Mouse (Mus musculus) hindbrain, embryonic 16.5 days (tissue): ENCODE data around the gene Scai. TPM values are rescaled to one million over a fixed set of nuclear protein-coding genes. Genes with fewer than 3 reads are reported as not detected.
"Not testable (repeated sequence)": the region's sequence is repeated elsewhere in the genome, so short reads cannot be mapped to it uniquely, and the experiment has no call there.

Experiments
- ATAC-seq: fragments of 200-750 bp; cut with Nextera tagmentation; 2 replicates; pipeline ENCODE4 v1.8.0; 2017; ENCODE audit warnings: moderate TSS enrichment, moderate library complexity
- H3K27ac ChIP-seq: fragments of 300-500 bp; sonication (generic); 2 replicates; pipeline ENCODE4 v1.5.1; 2014; ENCODE audit warnings: low read depth, mild to moderate bottlenecking, control low read depth, low read length, moderate library complexity
- H3K27me3 ChIP-seq: fragments of 300-500 bp; sonication (generic); replicated peaks from 2 replicates; pipeline ENCODE4 v1.6.1; 2014; ENCODE audit warnings: low read length; ENCODE audit not compliant: control insufficient read depth, insufficient read depth
- H3K36me3 ChIP-seq: fragments of 300-500 bp; sonication (generic); 2 replicates; pipeline ENCODE4 v1.6.1; 2014; ENCODE audit warnings: mild to moderate bottlenecking, low read length, moderate library complexity, mixed read lengths; ENCODE audit not compliant: control insufficient read depth, insufficient read depth
- H3K4me1 ChIP-seq: fragments of 300-500 bp; sonication (generic); 2 replicates; pipeline ENCODE4 v1.6.1; 2014; ENCODE audit warnings: low read depth, low read length; ENCODE audit not compliant: control insufficient read depth, insufficient read depth
- H3K4me2 ChIP-seq: fragments of 300-500 bp; sonication (generic); 2 replicates; pipeline ENCODE4 v1.6.1; 2014; ENCODE audit warnings: mild to moderate bottlenecking, low read length, control low read depth, moderate library complexity
- H3K4me3 ChIP-seq: fragments of 300-500 bp; sonication (generic); 2 replicates; pipeline ENCODE4 v1.5.1; 2014; ENCODE audit warnings: mild to moderate bottlenecking, low read length, control low read depth, moderate library complexity
- H3K9ac ChIP-seq: fragments of 300-500 bp; sonication (generic); 2 replicates; pipeline ENCODE4 v1.6.1; 2014; ENCODE audit warnings: low read depth, mild to moderate bottlenecking, control low read depth, low read length, moderate library complexity
- H3K9me3 ChIP-seq: fragments of 300-500 bp; sonication (generic); 2 replicates; pipeline ENCODE4 v1.6.1; 2014; ENCODE audit warnings: mild to moderate bottlenecking, low read length, moderate library complexity; ENCODE audit not compliant: control insufficient read depth
- WGBS: fragments of 180-500 bp; shearing (Covaris S2); extraction: QIAGEN DNeasy Blood & Tissue Kit; methylation state at CpG from one replicate; pipeline ENCODE4 v1.1.7; 2014; 5-methylcytosine and 5-hydroxymethylcytosine counted together
- polyA plus RNA-seq: library from polyadenylated mRNA; unstranded; fragments of >200 nt; fragmentation: Nextera tagmentation; extraction: Ambion mirVana; gene quantifications from 2 replicates; pipeline ENCODE4 v1.2.1, GENCODE M21; 2015

Scai gene
- polyA plus RNA-seq, 1 experiment from 2014 or later, result 15.2 TPM

- no peak for ATAC-seq
- no peak overlapping the region for H3K4me2 ChIP-seq
- H3K4me3 ChIP-seq, result no peak overlapping the region
- no peaks in the 10 kb centered on the region for H3K9me3 ChIP-seq
- H3K4me1 ChIP-seq, result no peaks in the 10 kb centered on the region
- H3K27me3 ChIP-seq, result no peaks in the 10 kb centered on the region
- H3K9ac ChIP-seq, result no peak overlapping the region
- no peak overlapping the region for H3K27ac ChIP-seq
- peaks cover 12% of the 10 kb centered on the region for H3K36me3 ChIP-seq
Observed at GRCm38 (mm10) chr2:39110514-39110913, 80.0 kb downstream of the Scai start.

GRCm38 (mm10) chr2:39109712-39110111 lies 80.8 kb downstream of the Scai start:
- peaks cover 12% of the 10 kb centered on the region for H3K36me3 ChIP-seq
- ATAC-seq, result not testable (repeated sequence)

GRCm38 (mm10) chr2:39099951-39100350 lies 90.6 kb downstream of the Scai start:
- not testable (repeated sequence) for H3K9me3 ChIP-seq, H3K27me3 ChIP-seq, ATAC-seq, H3K27ac ChIP-seq, H3K4me2 ChIP-seq, H3K4me1 ChIP-seq, H3K9ac ChIP-seq, H3K4me3 ChIP-seq
- 100% methylated on average over 1 of the region's 1 CpGs for WGBS
- H3K36me3 ChIP-seq, result peaks cover 20% of the 10 kb centered on the region

More at GRCm38 (mm10) chr2:39109712-39110111, 80.8 kb downstream of the Scai start:
- not testable (repeated sequence) for H3K9me3 ChIP-seq, H3K27ac ChIP-seq, H3K4me2 ChIP-seq, H3K9ac ChIP-seq, H3K27me3 ChIP-seq, H3K4me1 ChIP-seq, H3K4me3 ChIP-seq

- Histone ChIP-seq H3K4me1 (no peaks in the 10 kb centered on the region), H3K27me3 (no peaks in the 10 kb centered on the region), H3K9me3 (no peaks in the 10 kb centered on the region), H3K27ac (no peak overlapping the region), H3K4me3 (no peak overlapping the region), H3K36me3 (peaks cover 14% of the 10 kb centered on the region), H3K9ac (no peak overlapping the region), H3K4me2 (no peak overlapping the region)
- no peak for ATAC-seq
Observed at GRCm38 (mm10) chr2:39097993-39098392, 92.5 kb downstream of the Scai start.

- ATAC-seq, result no peak
- Histone ChIP-seq H3K27ac (no peak overlapping the region), H3K27me3 (no peaks in the 10 kb centered on the region), H3K36me3 (peaks cover 19% of the 10 kb centered on the region), H3K4me1 (no peaks in the 10 kb centered on the region), H3K9me3 (no peaks in the 10 kb centered on the region), H3K9ac (no peak overlapping the region), H3K4me3 (no peak overlapping the region), H3K4me2 (no peak overlapping the region)
- WGBS, result 90% methylated on average over 1 of the region's 1 CpGs
Observed at GRCm38 (mm10) chr2:39091966-39092365, 98.6 kb downstream of the Scai start.

GRCm38 (mm10) chr2:39082706-39083105 lies 107.8 kb downstream of the Scai start:
- no peak for ATAC-seq
- 95% methylated on average over 3 of the region's 3 CpGs for WGBS
- peaks cover 17% of the 10 kb centered on the region for H3K36me3 ChIP-seq

GRCm38 (mm10) chr2:39070666-39071065 lies 119.9 kb downstream of the Scai start:
- Histone ChIP-seq H3K4me2 (no peak overlapping the region), H3K36me3 (peaks cover 6% of the 10 kb centered on the region), H3K9me3 (no peaks in the 10 kb centered on the region), H3K4me1 (no peaks in the 10 kb centered on the region), H3K27ac (no peak overlapping the region), H3K4me3 (no peak overlapping the region), H3K27me3 (no peaks in the 10 kb centered on the region), H3K9ac (no peak overlapping the region)
- no peak for ATAC-seq

More at GRCm38 (mm10) chr2:39082706-39083105, 107.8 kb downstream of the Scai start:
- Histone ChIP-seq H3K27me3 (no peaks in the 10 kb centered on the region), H3K4me1 (no peaks in the 10 kb centered on the region), H3K27ac (no peak overlapping the region), H3K4me2 (no peak overlapping the region), H3K4me3 (no peak overlapping the region), H3K9me3 (no peaks in the 10 kb centered on the region), H3K9ac (no peak overlapping the region)

- H3K4me2 ChIP-seq, result no peak overlapping the region
- H3K36me3 ChIP-seq, result peaks cover 6% of the 10 kb centered on the region
- no peak overlapping the region for H3K9ac ChIP-seq
- H3K27me3 ChIP-seq, result no peaks in the 10 kb centered on the region
- H3K4me1 ChIP-seq, result peaks cover 6% of the 10 kb centered on the region
- WGBS, result 50% methylated on average over 1 of the region's 1 CpGs
- no peak overlapping the region for H3K27ac ChIP-seq
- no peak for ATAC-seq
- H3K4me3 ChIP-seq, result no peak overlapping the region
- no peaks in the 10 kb centered on the region for H3K9me3 ChIP-seq
Observed at GRCm38 (mm10) chr2:39069096-39069495, 121.4 kb downstream of the Scai start.

GRCm38 (mm10) chr2:39065400-39065987 lies 125.0 kb downstream of the Scai start, which contains the start of gene Golga1:
Gene Golga1 (minus strand): TSS chr2:39065541.
- H3K36me3 ChIP-seq, result peaks cover 5% of the 10 kb centered on the region
- H3K27me3 ChIP-seq, result no peaks in the 10 kb centered on the region
- peak within 1 kb of the TSS; percentile 83 for H3K4me3 ChIP-seq
- peak within 1 kb of the TSS; percentile 79 for H3K4me2 ChIP-seq
- ATAC-seq, result peak; percentile 99
- peak within 1 kb of the TSS; percentile 80 for H3K27ac ChIP-seq
- no peaks in the 10 kb centered on the region for H3K9me3 ChIP-seq
- H3K4me1 ChIP-seq, result peaks cover 7% of the 10 kb centered on the region
- under 1% methylated on average over 48 of the region's 50 CpGs for WGBS
- peak within 1 kb of the TSS; percentile 89 for H3K9ac ChIP-seq
